Mouse (Mus musculus): ENCODE data around the gene Gtf2ird1.

The Gtf2ird1 gene

DNA sequence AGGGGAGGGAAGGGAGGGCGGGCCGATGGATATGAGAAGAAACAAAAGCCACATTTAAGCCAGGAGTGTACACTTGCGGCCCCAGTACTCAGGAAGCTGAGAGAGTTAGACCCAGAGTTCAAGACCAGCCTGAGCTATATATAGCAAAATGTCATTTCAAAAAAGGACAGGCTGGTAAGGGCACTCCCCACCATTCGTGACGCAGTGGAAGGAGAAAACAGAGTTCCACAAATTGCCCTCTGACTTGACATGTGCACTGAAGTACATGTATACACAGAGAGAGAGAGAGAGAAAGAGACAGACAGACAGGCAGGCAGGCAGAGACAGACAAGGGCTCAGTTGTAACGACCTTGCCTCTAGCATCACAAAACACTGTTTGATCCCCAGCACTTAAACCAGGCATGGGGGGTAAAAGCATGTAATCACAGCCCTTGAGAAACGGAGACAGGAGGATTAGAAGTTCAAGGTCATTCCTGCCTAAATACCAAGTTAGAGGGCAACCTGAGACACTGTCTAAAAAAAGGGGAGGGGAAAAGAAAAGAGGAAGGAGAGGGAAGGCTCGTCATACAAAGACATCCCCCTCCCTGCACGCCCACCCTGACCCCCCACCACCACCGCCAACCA lies 11.2 kb downstream of the Gtf2ird1 start:
- no peak for DNase-seq (ENCODE audit: low read depth, low spot score)

DNA sequence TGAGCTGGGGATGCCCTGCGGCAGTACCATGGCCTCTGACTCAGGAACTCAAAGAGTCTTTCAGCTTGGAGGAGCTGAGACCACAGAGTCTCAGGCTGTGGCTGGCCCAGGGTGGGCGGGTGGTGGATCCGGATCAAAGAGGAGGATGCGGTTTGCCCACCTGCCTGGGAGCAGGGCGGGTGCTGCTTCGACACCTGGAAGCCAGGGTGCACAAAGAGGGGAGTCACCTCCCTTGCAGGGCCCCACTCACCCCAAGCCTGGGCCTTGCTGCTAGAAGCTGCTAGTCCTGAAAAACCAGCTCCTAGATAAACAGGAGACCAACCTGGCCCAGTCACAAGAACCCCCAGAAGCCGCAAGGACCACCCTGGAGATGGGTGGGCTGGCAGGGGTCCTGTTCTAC lies 12.0 kb downstream of the Gtf2ird1 start:
- no peak for DNase-seq (ENCODE audit: low read depth, low spot score)

- no peak for DNase-seq (ENCODE audit: low read depth, low spot score)
These were observed 14.4 kb downstream of the Gtf2ird1 start for GRCm38 (mm10) chr5:134442066-134442465.

DNA sequence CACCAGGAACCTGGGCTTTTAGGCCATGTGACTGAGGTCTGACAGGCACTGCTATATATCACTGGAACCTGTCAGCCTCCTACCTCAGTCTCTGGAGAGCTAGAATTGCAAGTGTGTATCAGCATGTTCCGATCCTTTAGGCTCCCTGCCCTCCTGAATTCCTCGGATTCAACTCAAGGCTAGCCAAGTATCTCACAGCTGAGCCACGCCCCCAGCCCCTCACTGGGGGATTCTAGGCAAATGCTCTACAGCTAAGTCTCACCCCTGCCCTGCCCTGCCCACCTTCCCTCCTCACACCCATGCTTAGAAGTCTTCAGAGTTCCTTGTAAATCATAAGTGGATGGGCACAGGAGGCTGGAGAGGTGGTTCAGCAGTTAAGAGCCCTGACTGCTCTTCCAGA lies 15.4 kb downstream of the Gtf2ird1 start:
- no peak for DNase-seq (ENCODE audit: low read depth, low spot score)

- DNase-seq (ENCODE audit: low read depth, low spot score) = no peak
These were observed 16.4 kb downstream of the Gtf2ird1 start for GRCm38 (mm10) chr5:134440098-134440497.

DNA sequence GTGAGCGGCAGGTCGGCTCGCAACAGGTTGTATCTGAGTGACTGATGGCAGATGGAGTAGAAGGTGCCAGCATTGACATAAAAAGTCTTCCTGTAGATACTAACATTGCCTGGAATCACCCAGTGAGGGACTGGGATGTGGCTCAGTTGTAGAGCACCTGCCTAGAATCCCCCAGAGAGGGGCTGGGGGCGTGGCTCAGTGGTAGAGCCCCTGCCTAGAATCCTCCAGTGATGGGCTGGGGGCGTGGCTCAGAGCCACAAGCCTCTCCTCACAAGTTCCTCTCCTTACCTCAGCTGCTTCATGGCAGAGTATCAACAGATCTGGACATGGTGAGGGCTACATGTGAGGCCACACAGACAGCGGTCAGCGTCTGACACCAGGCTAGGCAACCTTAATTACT lies 17.0 kb downstream of the Gtf2ird1 start:
- DNase-seq (ENCODE audit: low read depth, low spot score) = no peak

GRCm38 (mm10) chr5:134438676-134439425 lies 17.7 kb downstream of the Gtf2ird1 start:
- no peak for DNase-seq (ENCODE audit: low read depth, low spot score)

GRCm38 (mm10) chr5:134437459-134437827 lies 19.1 kb downstream of the Gtf2ird1 start:
- no peak for DNase-seq (ENCODE audit: low read depth, low spot score)

DNA sequence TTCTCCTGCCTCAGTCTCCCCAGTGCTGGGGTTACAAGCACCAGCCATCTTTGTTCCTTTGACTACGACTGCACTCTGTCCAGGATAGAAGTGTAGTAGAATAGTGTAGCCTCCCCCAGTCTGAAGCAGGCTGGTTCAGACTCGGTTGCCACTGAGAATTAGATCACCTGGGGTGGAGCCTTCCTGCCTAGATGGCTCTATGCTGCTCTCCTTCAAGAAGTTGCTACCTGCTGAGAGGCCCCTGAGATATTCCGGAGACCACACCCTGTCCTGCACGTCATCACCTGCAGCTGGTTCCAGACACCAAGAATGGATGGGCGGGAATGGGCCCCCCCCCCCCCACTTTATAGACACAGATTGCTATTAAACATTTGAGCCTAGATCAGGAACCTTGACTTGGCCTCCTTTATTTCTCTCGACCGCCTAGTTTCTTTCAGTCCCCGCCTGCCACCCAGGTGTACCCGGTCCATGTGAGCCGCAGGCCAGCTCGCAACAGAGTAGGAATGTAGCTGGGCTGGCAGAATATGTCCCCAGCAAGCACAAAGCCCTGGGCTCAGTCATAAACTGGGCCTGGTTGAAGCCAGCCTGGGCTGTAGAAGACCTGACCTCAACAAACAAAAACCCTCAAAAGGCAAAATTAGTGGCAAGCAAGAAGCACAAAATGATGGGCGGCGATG lies 19.6 kb downstream of the Gtf2ird1 start:
- no peak for DNase-seq (ENCODE audit: low read depth, low spot score)

DNA sequence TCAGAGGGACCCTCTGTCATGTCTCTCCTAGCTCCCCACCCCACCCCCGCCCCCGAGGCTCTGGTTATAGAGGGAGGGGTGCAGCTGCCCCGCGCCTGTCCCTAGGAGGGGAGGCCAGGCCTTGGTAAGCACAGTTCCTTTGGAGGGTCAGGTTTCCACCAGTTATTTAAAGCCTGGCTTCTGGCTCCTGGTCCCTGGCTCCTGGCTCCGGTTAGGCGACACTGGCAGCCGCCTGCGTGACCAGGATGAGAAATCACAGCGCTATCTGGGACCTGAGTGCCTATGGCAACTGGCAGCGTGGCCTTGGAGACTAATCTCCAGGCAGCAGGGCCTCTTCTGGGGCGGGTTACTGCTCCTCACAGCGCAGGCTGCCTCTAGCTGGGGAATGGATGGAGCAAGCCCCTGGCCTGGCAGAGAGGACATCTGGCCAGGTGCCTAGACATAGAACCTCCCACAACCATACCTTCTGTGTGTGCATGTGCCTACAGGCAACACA lies 20.6 kb downstream of the Gtf2ird1 start:
- no peak for DNase-seq (ENCODE audit: low read depth, low spot score)

GRCm38 (mm10) chr5:134433137-134433536 lies 23.4 kb downstream of the Gtf2ird1 start:
- no peak for DNase-seq (ENCODE audit: low read depth, low spot score)

DNA sequence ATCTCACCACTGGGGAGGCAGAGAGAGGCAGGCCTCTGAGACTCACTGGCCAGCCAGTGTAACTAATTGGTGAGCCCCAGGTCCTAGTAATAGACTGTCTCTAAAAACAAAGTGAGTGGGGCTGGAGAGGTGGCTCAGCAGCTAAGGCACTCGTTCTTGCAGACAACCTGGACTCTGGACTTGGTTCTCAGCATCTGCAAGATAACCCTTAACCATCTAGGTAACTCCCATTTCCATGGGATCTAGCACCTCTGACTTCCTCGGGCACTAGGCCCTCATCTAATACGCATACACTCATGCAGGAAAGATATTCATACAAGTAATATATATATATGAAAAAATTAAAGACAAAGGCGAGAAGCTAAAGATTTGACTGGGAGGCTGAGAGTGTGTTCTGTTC lies 26.4 kb downstream of the Gtf2ird1 start:
- no peak for DNase-seq (ENCODE audit: low read depth, low spot score)

- no peak for DNase-seq (ENCODE audit: low read depth, low spot score)
These were observed 28.9 kb downstream of the Gtf2ird1 start for GRCm38 (mm10) chr5:134427664-134428063.

DNA sequence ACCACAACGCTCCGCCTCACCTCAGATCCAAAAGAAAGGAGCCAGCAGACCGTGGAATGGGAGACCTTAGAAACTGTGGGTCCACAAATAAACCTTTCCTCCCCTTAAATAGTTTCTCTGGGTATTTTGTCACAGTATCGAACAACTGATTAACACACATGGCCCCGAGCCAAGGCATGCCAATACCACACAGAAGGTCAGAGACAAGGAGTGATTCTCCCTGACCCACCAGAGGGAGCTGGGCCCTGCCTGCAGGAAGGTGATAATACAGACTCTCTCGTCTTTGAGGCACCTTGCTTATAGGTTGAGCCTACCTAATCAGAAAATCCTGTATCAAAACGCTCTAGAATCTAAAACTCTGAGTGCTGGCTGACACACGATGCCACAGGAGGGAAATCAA lies 30.9 kb downstream of the Gtf2ird1 start:
- DNase-seq (ENCODE audit: low read depth, low spot score) = no peak

GRCm38 (mm10) chr5:134423930-134424329 lies 32.6 kb downstream of the Gtf2ird1 start:
- no peak for DNase-seq (ENCODE audit: low read depth, low spot score)

- DNase-seq (ENCODE audit: low read depth, low spot score) = no peak
These were observed 33.1 kb downstream of the Gtf2ird1 start for GRCm38 (mm10) chr5:134423372-134423771.

DNA sequence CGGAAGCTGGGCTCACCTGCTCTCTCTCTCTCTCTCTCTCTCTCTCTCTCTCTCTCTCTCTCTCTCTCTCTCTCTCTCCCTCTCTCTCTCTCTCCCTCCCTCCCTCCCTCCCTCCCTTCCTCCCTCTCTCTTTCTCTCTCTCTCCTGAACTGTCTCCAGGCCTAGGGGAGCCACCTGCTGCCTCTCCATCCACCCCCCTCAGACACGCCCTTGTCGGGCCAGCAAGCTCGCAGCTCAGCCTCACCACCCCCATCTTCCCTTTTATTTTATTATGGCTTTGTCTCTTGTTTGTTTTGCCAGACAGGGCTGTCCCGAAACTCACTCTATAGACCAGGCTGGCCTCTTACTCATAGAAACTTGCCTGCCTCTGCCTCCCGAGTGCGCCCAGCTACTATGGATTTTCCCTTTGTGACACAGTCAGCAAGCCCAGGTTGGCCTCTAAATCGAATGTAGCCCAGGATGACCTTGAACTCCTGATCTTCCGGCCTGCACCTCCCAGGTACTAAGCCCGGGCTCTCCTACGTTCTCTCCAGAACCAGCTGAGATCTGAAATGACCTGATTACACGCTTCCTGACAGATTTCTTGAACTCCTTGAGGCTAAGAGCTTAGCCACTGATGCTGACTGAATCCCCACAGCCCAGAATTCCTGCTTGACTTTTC lies 34.1 kb downstream of the Gtf2ird1 start:
- DNase-seq (ENCODE audit: low read depth, low spot score) = no peak

DNA sequence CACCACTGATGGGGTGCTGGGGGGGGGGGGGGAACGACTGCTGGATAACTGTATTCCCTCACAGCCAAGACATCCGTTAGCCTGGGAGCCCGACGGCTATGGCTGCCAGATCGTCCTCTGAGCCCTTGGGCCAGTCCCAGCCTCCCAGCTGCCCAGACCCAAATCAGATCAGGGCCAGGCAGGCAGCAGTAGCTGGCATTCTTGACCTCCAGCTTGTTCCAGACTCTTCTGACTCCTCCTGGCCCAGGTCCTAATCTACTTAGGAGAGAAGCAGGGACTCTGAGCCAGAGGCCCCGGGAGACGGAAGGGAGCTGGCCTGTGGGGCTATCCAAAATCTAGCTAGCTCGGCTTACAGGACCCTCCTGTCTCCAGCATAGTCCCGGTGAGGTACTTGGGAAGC lies 35.5 kb downstream of the Gtf2ird1 start:
- DNase-seq (ENCODE audit: low read depth, low spot score) = no peak

GRCm38 (mm10) chr5:134419700-134420099 lies 36.8 kb downstream of the Gtf2ird1 start:
- DNase-seq (ENCODE audit: low read depth, low spot score) = no peak

DNA sequence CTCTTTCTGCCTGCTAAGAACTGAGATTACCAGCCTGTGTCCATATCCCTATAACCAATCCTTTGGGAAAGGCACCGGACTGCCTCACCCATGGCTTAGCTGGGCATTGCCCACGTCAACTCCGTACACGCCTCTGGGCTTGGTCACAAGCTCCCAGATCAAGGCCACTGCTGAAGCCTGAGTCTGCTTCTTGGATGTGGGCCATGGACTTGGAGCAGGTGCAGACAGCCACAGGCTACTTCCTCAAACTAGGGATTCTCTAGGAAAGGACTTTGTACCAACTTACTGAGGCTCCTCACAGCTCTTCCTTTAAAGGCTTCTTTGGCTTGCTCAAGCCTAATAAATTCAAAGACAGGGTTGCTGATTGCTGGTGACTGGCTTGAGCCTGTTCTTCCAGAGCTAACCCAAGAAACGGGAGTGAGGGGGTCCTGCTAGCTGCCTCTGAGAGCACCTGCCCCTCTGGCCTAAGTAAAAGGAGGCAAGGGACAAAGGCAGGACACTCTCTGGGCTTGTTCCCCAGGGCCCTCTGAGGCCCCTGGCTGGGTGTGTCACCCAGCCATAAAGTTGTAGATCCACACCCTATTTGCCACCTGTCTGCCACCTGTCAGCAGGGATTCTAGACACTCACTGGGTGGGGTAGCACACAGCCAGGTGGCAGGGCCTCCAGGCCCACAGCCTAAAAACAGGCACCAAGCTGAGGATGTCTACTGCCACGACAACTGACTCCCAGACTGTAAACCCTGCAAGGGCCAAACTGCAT lies 38.0 kb downstream of the Gtf2ird1 start:
- no peak for DNase-seq (ENCODE audit: low read depth, low spot score)

DNA sequence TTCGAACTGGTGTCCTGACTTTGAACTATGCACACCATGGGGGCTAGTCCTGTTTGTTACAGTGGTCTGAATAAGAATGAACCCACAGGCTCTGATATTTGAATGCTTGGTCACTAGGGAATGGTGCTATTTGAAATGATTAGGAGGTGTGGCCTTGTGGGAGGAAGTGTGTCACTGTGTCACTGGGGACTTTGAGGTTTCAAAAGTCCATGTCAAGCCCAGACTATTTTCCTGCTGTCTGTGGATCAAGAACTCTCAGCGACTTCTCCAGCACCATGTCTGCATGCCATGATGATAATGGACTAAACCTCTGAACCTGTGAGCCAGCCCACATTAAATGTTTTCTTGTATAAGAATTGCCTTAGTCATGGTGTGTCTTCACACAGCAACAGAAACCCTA lies 44.2 kb downstream of the Gtf2ird1 start:
- DNase-seq (ENCODE audit: low read depth, low spot score) = no peak
